Mouse (Mus musculus) activated CD4-positive, CD25-positive, alpha-beta regulatory T cell, adult 4 months (primary cell): ENCODE measurements around the gene Plk3. TPM values are rescaled to one million over a fixed set of nuclear protein-coding genes. Genes with fewer than 3 reads are reported as not detected.

Source experiments
- ATAC-seq: one replicate; pipeline ENCODE4 v1.8.0; 2017
- polyA plus RNA-seq, 2 experiments: library from polyadenylated mRNA; unstranded; fragments of 100-300 nt; shearing (Covaris generic); gene quantifications; one replicate each; pipeline ENCODE4 v1.2.1; 2017

Gene Plk3
- polyA plus RNA-seq, 2 experiments from 2014 or later, result 10.6 to 14.6 TPM

GRCm38 (mm10) chr4:117117931-117118330 is 15.8 kb downstream of the Plk3 start:
- no peak for ATAC-seq

- ATAC-seq, result no peak
Observed at GRCm38 (mm10) chr4:117115592-117115991, 18.2 kb downstream of the Plk3 start.

- no peak for ATAC-seq
Observed at GRCm38 (mm10) chr4:117113237-117113636, 20.5 kb downstream of the Plk3 start.

GRCm38 (mm10) chr4:117110985-117111384 is 22.8 kb downstream of the Plk3 start:
- ATAC-seq, result no peak

GRCm38 (mm10) chr4:117110249-117110648 is 23.5 kb downstream of the Plk3 start:
- ATAC-seq, result no peak

- ATAC-seq, result no peak
Observed at GRCm38 (mm10) chr4:117109330-117109729, 24.4 kb downstream of the Plk3 start.

GRCm38 (mm10) chr4:117108524-117108849 is 25.3 kb downstream of the Plk3 start:
- ATAC-seq, result no peak

GRCm38 (mm10) chr4:117107813-117108523 is 25.8 kb downstream of the Plk3 start:
- ATAC-seq, result no peak

- no peak for ATAC-seq
Observed at GRCm38 (mm10) chr4:117105127-117105526, 28.6 kb downstream of the Plk3 start.

- ATAC-seq, result no peak
Observed at GRCm38 (mm10) chr4:117104672-117105071, 29.1 kb downstream of the Plk3 start.

GRCm38 (mm10) chr4:117101218-117101617 is 32.5 kb downstream of the Plk3 start:
- no peak for ATAC-seq

- ATAC-seq, result no peak
Observed at GRCm38 (mm10) chr4:117100036-117100435, 33.7 kb downstream of the Plk3 start.

- ATAC-seq, result no peak
Observed at GRCm38 (mm10) chr4:117098764-117099036, 35.1 kb downstream of the Plk3 start.

GRCm38 (mm10) chr4:117097969-117098763 is 35.6 kb downstream of the Plk3 start:
- no peak for ATAC-seq

GRCm38 (mm10) chr4:117096666-117097065 is 37.1 kb downstream of the Plk3 start:
- ATAC-seq, result no peak

- ATAC-seq, result no peak
Observed at GRCm38 (mm10) chr4:117095551-117096452, 38.0 kb downstream of the Plk3 start, which contains the start of gene Ptch2. Gene Ptch2, plus strand, starts transcription at chr4:117096075.

- no peak for ATAC-seq
Observed at GRCm38 (mm10) chr4:117094626-117095361, 39.0 kb downstream of the Plk3 start.

- ATAC-seq, result no peak
Observed at GRCm38 (mm10) chr4:117090586-117090985, 43.2 kb downstream of the Plk3 start.

GRCm38 (mm10) chr4:117087948-117088640 is 45.7 kb downstream of the Plk3 start:
- no peak for ATAC-seq
